Mouse (Mus musculus) kidney, embryonic 15.5 days (tissue): ENCODE results near the gene Por. TPM values are rescaled to one million over a fixed set of nuclear protein-coding genes. Genes with fewer than 3 reads are reported as not detected.

Source experiments
- ATAC-seq: fragments of 200-750 bp; cut with Nextera tagmentation; replicated peaks from 2 replicates; pipeline ENCODE4 v1.8.0; 2017; ENCODE audit warnings: moderate TSS enrichment; ENCODE audit not compliant: low FRiP score
- H3K27ac ChIP-seq: fragments of 300-500 bp; sonication (generic); 2 replicates; pipeline ENCODE4 v1.5.1; 2015; ENCODE audit warnings: mild to moderate bottlenecking, inconsistent platforms
- H3K27me3 ChIP-seq: fragments of 300-500 bp; sonication (generic); 2 replicates; pipeline ENCODE4 v1.6.1; 2015; ENCODE audit warnings: inconsistent platforms
- H3K36me3 ChIP-seq: fragments of 300-500 bp; sonication (generic); 2 replicates; pipeline ENCODE4 v1.6.1; 2015; ENCODE audit warnings: inconsistent platforms
- H3K4me1 ChIP-seq: fragments of 300-500 bp; sonication (generic); 2 replicates; pipeline ENCODE4 v1.6.1; 2015; ENCODE audit warnings: inconsistent platforms
- H3K4me2 ChIP-seq: fragments of 300-500 bp; sonication (generic); 2 replicates; pipeline ENCODE4 v1.6.1; 2015; ENCODE audit warnings: moderate library complexity, mild to moderate bottlenecking, inconsistent platforms
- H3K4me3 ChIP-seq: fragments of 300-500 bp; sonication (generic); replicated peaks from 2 replicates; pipeline ENCODE4 v1.5.1; 2015; ENCODE audit warnings: mild to moderate bottlenecking, inconsistent platforms
- H3K9ac ChIP-seq: fragments of 300-500 bp; sonication (generic); 2 replicates; pipeline ENCODE4 v1.6.1; 2015; ENCODE audit warnings: mild to moderate bottlenecking, inconsistent platforms
- H3K9me3 ChIP-seq: fragments of 300-500 bp; sonication (generic); replicated peaks from 2 replicates; pipeline ENCODE4 v1.6.1; 2016; ENCODE audit warnings: inconsistent platforms
- WGBS: fragments of 180-500 bp; shearing (Covaris S2); methylation state at CpG from one replicate; pipeline ENCODE4 v1.1.7; 2015; ENCODE audit warnings: mixed read lengths; 5-methylcytosine and 5-hydroxymethylcytosine counted together
- polyA plus RNA-seq: library from polyadenylated mRNA; unstranded; fragments of >200 nt; fragmentation: Nextera tagmentation; extraction: Ambion mirVana; gene quantifications from 2 replicates; pipeline ENCODE4 v1.2.1, GENCODE M21; 2015

The Por gene
- polyA plus RNA-seq, result 78.2 and 89.0 TPM in 2 replicates

- peaks cover 46% of the 10 kb centered on the region for H3K4me1 ChIP-seq
- H3K9ac ChIP-seq, result no peak within 1 kb of the TSS
- H3K27me3 ChIP-seq, result no peaks in the 10 kb centered on the region
- 24% methylated on average over 9 of the region's 9 CpGs for WGBS
- 0 out of 2 replicates have a peak within 1 kb of the TSS, but pooled peaks have one; percentile 9 for H3K4me2 ChIP-seq
- ATAC-seq, result no peak; the same call in 1 of the 2 replicates
- no peak within 1 kb of the TSS for H3K27ac ChIP-seq
- no peaks in the 10 kb centered on the region for H3K9me3 ChIP-seq
- peak within 1 kb of the TSS; percentile 11 for H3K4me3 ChIP-seq
- H3K36me3 ChIP-seq, result no peaks in the 10 kb centered on the region
Observed at GRCm38 (mm10) chr5:135669741-135670275, at the start of gene Por. Gene Por (plus strand): TSS chr5:135670033.

- no peak overlapping the region for H3K9ac ChIP-seq
- H3K4me1 ChIP-seq, result no peaks in the 10 kb centered on the region
- H3K4me3 ChIP-seq, result no peak overlapping the region
- H3K4me2 ChIP-seq, result no peak overlapping the region
- H3K27ac ChIP-seq, result no peak overlapping the region
- H3K9me3 ChIP-seq, result no peaks in the 10 kb centered on the region
- WGBS, result 85% methylated on average over 9 of the region's 9 CpGs
- no peak for ATAC-seq
- H3K36me3 ChIP-seq, result no peaks in the 10 kb centered on the region
- no peaks in the 10 kb centered on the region for H3K27me3 ChIP-seq
Observed at GRCm38 (mm10) chr5:135620526-135620925, 49.3 kb upstream of the Por start.

- no peaks in the 10 kb centered on the region for H3K9me3 ChIP-seq
- WGBS, result 81% methylated on average over 10 of the region's 10 CpGs
- no peak for ATAC-seq
- H3K27me3 ChIP-seq, result no peaks in the 10 kb centered on the region
- H3K4me2 ChIP-seq, result no peak overlapping the region
- no peaks in the 10 kb centered on the region for H3K4me1 ChIP-seq
- H3K4me3 ChIP-seq, result no peak overlapping the region
- no peak overlapping the region for H3K9ac ChIP-seq
- H3K36me3 ChIP-seq, result no peaks in the 10 kb centered on the region
- H3K27ac ChIP-seq, result no peak overlapping the region
Observed at GRCm38 (mm10) chr5:135621725-135622124, 48.1 kb upstream of the Por start.

GRCm38 (mm10) chr5:135623006-135623563 is 46.7 kb upstream of the Por start:
- Histone ChIP-seq H3K9ac (no peak overlapping the region), H3K4me2 (no peak overlapping the region), H3K27me3 (no peaks in the 10 kb centered on the region), H3K9me3 (no peaks in the 10 kb centered on the region), H3K4me3 (no peak overlapping the region), H3K36me3 (no peaks in the 10 kb centered on the region), H3K27ac (no peak overlapping the region), H3K4me1 (no peaks in the 10 kb centered on the region)
- WGBS, result 85% methylated on average over 18 of the region's 18 CpGs
- no peak for ATAC-seq

- H3K4me1 ChIP-seq, result peaks cover 9% of the 10 kb centered on the region
- 49% methylated on average over 10 of the region's 10 CpGs for WGBS
- H3K4me3 ChIP-seq, result no peak overlapping the region
- H3K36me3 ChIP-seq, result no peaks in the 10 kb centered on the region
- H3K27me3 ChIP-seq, result no peaks in the 10 kb centered on the region
- no peak overlapping the region for H3K27ac ChIP-seq
- no peak for ATAC-seq
- H3K9me3 ChIP-seq, result no peaks in the 10 kb centered on the region
- H3K9ac ChIP-seq, result no peak overlapping the region
- no peak overlapping the region for H3K4me2 ChIP-seq
Observed at GRCm38 (mm10) chr5:135628916-135629315, 40.9 kb upstream of the Por start.

- Histone ChIP-seq H3K9me3 (no peaks in the 10 kb centered on the region), H3K9ac (no peak overlapping the region), H3K27me3 (no peaks in the 10 kb centered on the region), H3K4me1 (peaks cover 14% of the 10 kb centered on the region), H3K4me2 (no peak overlapping the region), H3K27ac (no peak overlapping the region), H3K4me3 (no peak overlapping the region), H3K36me3 (no peaks in the 10 kb centered on the region)
- ATAC-seq, result no peak
- WGBS, result 81% methylated on average over 3 of the region's 3 CpGs
Observed at GRCm38 (mm10) chr5:135629401-135629800, 40.4 kb upstream of the Por start.

- Histone ChIP-seq H3K9me3 (no peaks in the 10 kb centered on the region), H3K27me3 (no peaks in the 10 kb centered on the region), H3K36me3 (peaks cover 8% of the 10 kb centered on the region), H3K4me1 (peaks cover 14% of the 10 kb centered on the region), H3K4me3 (no peak overlapping the region), H3K27ac (no peak overlapping the region), H3K4me2 (no peak overlapping the region), H3K9ac (no peak overlapping the region)
- no peak for ATAC-seq
- WGBS, result 34% methylated on average over 3 of the region's 3 CpGs
Observed at GRCm38 (mm10) chr5:135630598-135630997, 39.2 kb upstream of the Por start.

GRCm38 (mm10) chr5:135632117-135632796 is 37.6 kb upstream of the Por start, which contains the start of gene Rhbdd2:
Gene Rhbdd2 (plus strand): TSS chr5:135632618.
- Histone ChIP-seq H3K27me3 (no peaks in the 10 kb centered on the region), H3K9ac (peak within 1 kb of the TSS; percentile 76), H3K27ac (peak within 1 kb of the TSS; percentile 82), H3K4me1 (peaks cover 14% of the 10 kb centered on the region), H3K4me2 (peak within 1 kb of the TSS; percentile 72), H3K4me3 (peak within 1 kb of the TSS; percentile 83), H3K36me3 (peaks cover 24% of the 10 kb centered on the region), H3K9me3 (no peaks in the 10 kb centered on the region)
- 12% methylated on average over 30 of the region's 30 CpGs for WGBS
- ATAC-seq, result peak; percentile 100

- peaks cover 29% of the 10 kb centered on the region for H3K36me3 ChIP-seq
- under 1% methylated on average over 21 of the region's 21 CpGs for WGBS
- H3K4me3 ChIP-seq, result peak overlapping the region; percentile 83
- H3K9me3 ChIP-seq, result no peaks in the 10 kb centered on the region
- H3K27me3 ChIP-seq, result no peaks in the 10 kb centered on the region
- peak overlapping the region; percentile 82 for H3K27ac ChIP-seq
- ATAC-seq, result peak; percentile 84
- peak overlapping the region; percentile 72 for H3K4me2 ChIP-seq
- peaks cover 14% of the 10 kb centered on the region for H3K4me1 ChIP-seq
- peak overlapping the region; percentile 76 for H3K9ac ChIP-seq
Observed at GRCm38 (mm10) chr5:135632797-135633144, 37.1 kb upstream of the Por start.

GRCm38 (mm10) chr5:135639760-135640458 is 29.9 kb upstream of the Por start:
- Histone ChIP-seq H3K9me3 (no peaks in the 10 kb centered on the region), H3K27me3 (no peaks in the 10 kb centered on the region), H3K27ac (no peak overlapping the region), H3K36me3 (peaks cover 77% of the 10 kb centered on the region), H3K4me1 (no peaks in the 10 kb centered on the region), H3K9ac (no peak overlapping the region), H3K4me3 (no peak overlapping the region), H3K4me2 (no peak overlapping the region)
- 78% methylated on average over 7 of the region's 7 CpGs for WGBS
- no peak for ATAC-seq

- H3K4me2 ChIP-seq, result no peak overlapping the region
- no peak overlapping the region for H3K4me3 ChIP-seq
- H3K36me3 ChIP-seq, result peaks cover 71% of the 10 kb centered on the region
- H3K4me1 ChIP-seq, result no peaks in the 10 kb centered on the region
- WGBS, result 87% methylated on average over 6 of the region's 6 CpGs
- no peak for ATAC-seq
- no peaks in the 10 kb centered on the region for H3K27me3 ChIP-seq
- no peaks in the 10 kb centered on the region for H3K9me3 ChIP-seq
- no peak overlapping the region for H3K9ac ChIP-seq
- no peak overlapping the region for H3K27ac ChIP-seq
Observed at GRCm38 (mm10) chr5:135640459-135640789, 29.4 kb upstream of the Por start.

GRCm38 (mm10) chr5:135641028-135641427 is 28.8 kb upstream of the Por start:
- H3K27ac ChIP-seq, result no peak overlapping the region
- H3K4me3 ChIP-seq, result no peak overlapping the region
- H3K9ac ChIP-seq, result no peak overlapping the region
- no peaks in the 10 kb centered on the region for H3K9me3 ChIP-seq
- ATAC-seq, result no peak
- WGBS, result 100% methylated on average over 1 of the region's 1 CpGs
- no peak overlapping the region for H3K4me2 ChIP-seq
- peaks cover 65% of the 10 kb centered on the region for H3K36me3 ChIP-seq
- H3K27me3 ChIP-seq, result no peaks in the 10 kb centered on the region
- H3K4me1 ChIP-seq, result no peaks in the 10 kb centered on the region
